Mouse (Mus musculus): ENCODE measurements at regions not wholly inside any gene's neighbourhood (a gene's known extent, or its start where the extent isn't known, plus 50 kb on each side); places are given as distances from the start of the nearest gene placed in this dataset.

GRCm38 (mm10) chr4:58631415-58631814 lies 77.7 kb upstream of the Lpar1 start:
- DNase-seq (ENCODE audit: low spot score) (no peak), ATAC-seq (ENCODE audit: low FRiP score, low TSS enrichment) (peak; percentile 24; the same call in 1 of the 2 replicates)
- no peaks in the 10 kb centered on the region; the same call in 1 of the 2 replicates for H3K27me3 ChIP-seq (ENCODE audit: control insufficient read depth, insufficient read depth, low read length)
- no peak overlapping the region for H3K27ac ChIP-seq (replicated peaks)
- H3K4me2 ChIP-seq (replicated peaks; ENCODE audit: low read depth): no peak overlapping the region
- no peak overlapping the region for H3K9ac ChIP-seq (ENCODE audit: low read length)
- H3K36me3 ChIP-seq (ENCODE audit: control insufficient read depth, insufficient read depth, low read length): no peaks in the 10 kb centered on the region
- H3K4me3 ChIP-seq (ENCODE audit: low read depth, low read length): no peak overlapping the region
- no peaks in the 10 kb centered on the region for H3K9me3 ChIP-seq (ENCODE audit: control insufficient read depth, low read length)
- no peaks in the 10 kb centered on the region for H3K4me1 ChIP-seq (replicated peaks; ENCODE audit: control insufficient read depth, insufficient read depth)
- 68% methylated on average over 4 of the region's 4 CpGs for WGBS
- no peak for TF ChIP-seq EP300 (optimal IDR thresholded peaks at IDR 0.05)
- no peak for TF ChIP-seq CTCF (IDR thresholded peaks at IDR 0.05; ENCODE audit: low read depth)

DNA sequence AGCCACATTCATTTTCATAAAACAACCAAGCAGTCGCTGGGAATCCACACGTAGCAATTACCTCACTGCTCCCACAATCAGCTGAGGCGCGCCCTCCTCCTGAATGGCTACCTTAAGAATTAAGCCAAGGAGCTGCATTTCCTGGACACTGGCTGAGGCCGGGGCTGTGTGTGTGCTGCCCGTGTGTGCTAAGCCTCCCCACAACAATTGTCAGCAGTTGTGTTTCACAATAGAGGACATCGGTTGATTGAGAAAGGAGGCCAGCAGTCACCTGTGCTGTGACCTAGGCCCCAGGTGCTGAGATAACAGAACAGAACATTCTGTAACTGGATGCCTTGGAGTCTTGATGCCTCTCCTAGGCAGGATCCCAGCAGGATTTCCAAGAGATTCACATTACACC lies 73.3 kb upstream of the Lpar1 start:
- no peak overlapping the region for H3K9ac ChIP-seq (ENCODE audit: low read length)
- DNase-seq (ENCODE audit: low spot score): peak; percentile 20
- no peaks in the 10 kb centered on the region; the same call in 1 of the 2 replicates for H3K27me3 ChIP-seq (ENCODE audit: control insufficient read depth, insufficient read depth, low read length)
- H3K9me3 ChIP-seq (ENCODE audit: control insufficient read depth, low read length): no peaks in the 10 kb centered on the region
- H3K4me2 ChIP-seq (replicated peaks; ENCODE audit: low read depth): no peak overlapping the region
- H3K4me3 ChIP-seq (ENCODE audit: low read depth, low read length): no peak overlapping the region
- ATAC-seq (ENCODE audit: low FRiP score, low TSS enrichment): no peak
- no peak for TF ChIP-seq CTCF (IDR thresholded peaks at IDR 0.05; ENCODE audit: low read depth)
- no peaks in the 10 kb centered on the region for H3K4me1 ChIP-seq (replicated peaks; ENCODE audit: control insufficient read depth, insufficient read depth)
- 50% methylated on average over 7 of the region's 7 CpGs for WGBS
- no peaks in the 10 kb centered on the region for H3K36me3 ChIP-seq (ENCODE audit: control insufficient read depth, insufficient read depth, low read length)
- no peak overlapping the region for H3K27ac ChIP-seq (replicated peaks)

DNA sequence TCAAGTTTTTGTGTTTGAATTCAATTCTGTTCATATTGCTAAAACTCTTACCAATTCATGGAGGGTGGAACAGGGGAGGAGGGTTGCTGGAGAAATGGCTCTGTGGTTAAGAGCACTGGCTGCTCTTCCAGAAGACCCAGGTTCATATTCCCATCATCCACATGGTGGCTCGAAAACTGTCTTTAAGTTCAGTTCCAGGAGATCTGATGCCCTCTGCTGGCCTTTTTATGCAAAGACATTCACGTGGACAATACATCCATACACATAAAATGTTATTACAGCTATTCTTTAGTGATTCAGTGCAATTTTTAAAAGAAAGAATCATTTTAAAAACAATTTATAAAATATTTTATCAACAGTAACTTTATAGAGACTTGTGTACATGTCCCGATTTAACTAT lies 70.4 kb upstream of the Lpar1 start:
- ATAC-seq (ENCODE audit: low FRiP score, low TSS enrichment) (no peak), DNase-seq (ENCODE audit: low spot score) (no peak)
- WGBS: 84% methylated on average over 3 of the region's 3 CpGs
- H3K27ac ChIP-seq (replicated peaks): no peak overlapping the region
- H3K4me2 ChIP-seq (replicated peaks; ENCODE audit: low read depth): no peak overlapping the region
- H3K9me3 ChIP-seq (ENCODE audit: control insufficient read depth, low read length): no peaks in the 10 kb centered on the region
- H3K9ac ChIP-seq (ENCODE audit: low read length): no peak overlapping the region
- no peaks in the 10 kb centered on the region for H3K4me1 ChIP-seq (replicated peaks; ENCODE audit: control insufficient read depth, insufficient read depth)
- H3K4me3 ChIP-seq (ENCODE audit: low read depth, low read length): no peak overlapping the region
- TF ChIP-seq CTCF (IDR thresholded peaks at IDR 0.05; ENCODE audit: low read depth) (peak; percentile 52), EP300 (optimal IDR thresholded peaks at IDR 0.05) (no peak)
- no peaks in the 10 kb centered on the region; the same call in 1 of the 2 replicates for H3K27me3 ChIP-seq (ENCODE audit: control insufficient read depth, insufficient read depth, low read length)
- no peaks in the 10 kb centered on the region for H3K36me3 ChIP-seq (ENCODE audit: control insufficient read depth, insufficient read depth, low read length)

DNA sequence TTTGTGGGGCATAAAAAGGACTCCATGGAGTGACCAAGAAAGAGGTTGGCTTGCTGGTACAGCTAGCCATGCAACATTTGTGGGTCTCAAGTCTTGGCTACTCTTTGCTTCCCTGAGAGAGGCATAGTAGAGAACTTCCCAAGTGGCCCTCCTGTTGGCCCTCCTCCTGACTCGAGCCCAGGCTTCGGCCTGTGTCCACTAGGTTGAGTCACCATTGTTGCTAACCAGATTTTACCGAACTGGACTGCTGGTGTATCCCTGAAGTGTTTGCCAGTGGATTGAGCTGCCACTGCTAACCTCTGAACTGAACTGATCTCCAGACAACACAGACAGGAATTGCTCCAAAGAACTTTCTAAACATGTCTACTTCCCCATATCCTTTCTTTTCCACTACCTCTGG lies 66.9 kb upstream of the Lpar1 start:
- ATAC-seq (ENCODE audit: low FRiP score, low TSS enrichment): no peak
- no peak overlapping the region for H3K4me3 ChIP-seq (ENCODE audit: low read depth, low read length)
- no peak for TF ChIP-seq EP300 (optimal IDR thresholded peaks at IDR 0.05)
- no peak for TF ChIP-seq CTCF (IDR thresholded peaks at IDR 0.05; ENCODE audit: low read depth)
- no peak overlapping the region for H3K27ac ChIP-seq (replicated peaks)
- no peaks in the 10 kb centered on the region for H3K9me3 ChIP-seq (ENCODE audit: control insufficient read depth, low read length)
- H3K27me3 ChIP-seq (ENCODE audit: control insufficient read depth, insufficient read depth, low read length): no peaks in the 10 kb centered on the region
- WGBS: 90% methylated on average over 3 of the region's 3 CpGs
- H3K4me1 ChIP-seq (replicated peaks; ENCODE audit: control insufficient read depth, insufficient read depth): no peaks in the 10 kb centered on the region
- no peak overlapping the region for H3K4me2 ChIP-seq (replicated peaks; ENCODE audit: low read depth)
- H3K9ac ChIP-seq (ENCODE audit: low read length): no peak overlapping the region
- DNase-seq (ENCODE audit: low spot score): no peak
- H3K36me3 ChIP-seq (ENCODE audit: control insufficient read depth, insufficient read depth, low read length): no peaks in the 10 kb centered on the region

GRCm38 (mm10) chr4:58617261-58617660 lies 63.6 kb upstream of the Lpar1 start:
- Histone ChIP-seq H3K4me2 (replicated peaks; ENCODE audit: low read depth) (no peak overlapping the region), H3K36me3 (ENCODE audit: control insufficient read depth, insufficient read depth, low read length) (no peaks in the 10 kb centered on the region), H3K9ac (ENCODE audit: low read length) (no peak overlapping the region), H3K4me3 (ENCODE audit: low read depth, low read length) (no peak overlapping the region), H3K4me1 (replicated peaks; ENCODE audit: control insufficient read depth, insufficient read depth) (no peaks in the 10 kb centered on the region), H3K27me3 (ENCODE audit: control insufficient read depth, insufficient read depth, low read length) (no peaks in the 10 kb centered on the region), H3K27ac (replicated peaks) (no peak overlapping the region), H3K9me3 (ENCODE audit: control insufficient read depth, low read length) (no peaks in the 10 kb centered on the region)
- DNase-seq (ENCODE audit: low spot score) (no peak), ATAC-seq (ENCODE audit: low FRiP score, low TSS enrichment) (no peak)
- WGBS: 62% methylated on average over 3 of the region's 3 CpGs
- TF ChIP-seq CTCF (IDR thresholded peaks at IDR 0.05; ENCODE audit: low read depth): no peak
- no peak for TF ChIP-seq EP300 (optimal IDR thresholded peaks at IDR 0.05)

GRCm38 (mm10) chr4:58613536-58613935 lies 59.8 kb upstream of the Lpar1 start:
- no peaks in the 10 kb centered on the region for H3K4me1 ChIP-seq (replicated peaks; ENCODE audit: control insufficient read depth, insufficient read depth)
- no peak for DNase-seq (ENCODE audit: low spot score)
- WGBS: 43% methylated on average over 6 of the region's 6 CpGs
- no peak overlapping the region for H3K4me3 ChIP-seq (ENCODE audit: low read depth, low read length)
- no peak overlapping the region for H3K9ac ChIP-seq (ENCODE audit: low read length)
- ATAC-seq (ENCODE audit: low FRiP score, low TSS enrichment): no peak
- H3K27ac ChIP-seq (replicated peaks): no peak overlapping the region
- no peaks in the 10 kb centered on the region for H3K36me3 ChIP-seq (ENCODE audit: control insufficient read depth, insufficient read depth, low read length)
- no peak for TF ChIP-seq EP300 (optimal IDR thresholded peaks at IDR 0.05)
- no peak for TF ChIP-seq CTCF (IDR thresholded peaks at IDR 0.05; ENCODE audit: low read depth)
- H3K9me3 ChIP-seq (ENCODE audit: control insufficient read depth, low read length): no peaks in the 10 kb centered on the region
- H3K27me3 ChIP-seq (ENCODE audit: control insufficient read depth, insufficient read depth, low read length): no peaks in the 10 kb centered on the region
- no peak overlapping the region for H3K4me2 ChIP-seq (replicated peaks; ENCODE audit: low read depth)

All from stomach, postnatal 0 days (tissue).